Mouse (Mus musculus): Measurements from ENCODE around the gene Myadml2. TPM values are rescaled to one million over a fixed set of nuclear protein-coding genes. Genes with fewer than 3 reads are reported as not detected.
A peak's percentile ranks its signal among the peaks of the same experiment; 100 is the strongest.

Myadml2 gene
- polyA plus RNA-seq, 2 experiments: 0.07 to 0.67 TPM

GRCm38 (mm10) chr11:120629911-120630310 lies 18.0 kb downstream of the Myadml2 start:
- WGBS (ENCODE audit: insufficient replicate concordance): 0% methylated on average over 7 of the region's 7 CpGs
- Histone ChIP-seq H3K27me3 (ENCODE audit: control insufficient read depth, insufficient read depth, low read length) (no peaks in the 10 kb centered on the region), H3K4me2 (ENCODE audit: low read depth) (peak overlapping the region; percentile 75), H3K9ac (replicated peaks) (peak overlapping the region; percentile 99), H3K9me3 (ENCODE audit: control insufficient read depth, low read length) (no peaks in the 10 kb centered on the region), H3K4me1 (replicated peaks; ENCODE audit: control insufficient read depth in 2 of 2, insufficient read depth in 2 of 2, low read length in 1 of 2) (peaks cover 41 to 55% of the 10 kb centered on the region in 2 experiments), H3K36me3 (replicated peaks; ENCODE audit: control insufficient read depth, insufficient read depth, low read depth) (peaks cover 9% of the 10 kb centered on the region), H3K27ac (peak overlapping the region; percentile 99), H3K4me3 (ENCODE audit: insufficient read depth in 1 of 2, low read depth in 2 of 2, low read length in 2 of 2) (peak overlapping the region; percentile 64 to 89)
- DNase-seq (ENCODE audit: low read depth in 3 of 3, low spot score in 3 of 3) (peak; percentile 77 to 78 (median 78)), ATAC-seq (ENCODE audit: insufficient read depth) (peak; percentile 50)
- TF ChIP-seq CTCF (IDR thresholded peaks at IDR 0.05; ENCODE audit: low read depth) (no peak), EP300 (IDR thresholded peaks at IDR 0.05; ENCODE audit: low read depth) (peak; percentile 41; the same call in 1 of the 2 replicates)

- Histone ChIP-seq H3K9me3 (ENCODE audit: control insufficient read depth, low read length) (no peaks in the 10 kb centered on the region), H3K4me3 (ENCODE audit: insufficient read depth in 1 of 2, low read depth in 2 of 2, low read length in 2 of 2) (peak overlapping the region; percentile 64 to 89), H3K4me2 (ENCODE audit: low read depth) (peak overlapping the region; percentile 75), H3K27me3 (ENCODE audit: control insufficient read depth, insufficient read depth, low read length) (no peaks in the 10 kb centered on the region), H3K4me1 (replicated peaks; ENCODE audit: control insufficient read depth in 2 of 2, insufficient read depth in 2 of 2, low read length in 1 of 2) (peaks cover 41 to 54% of the 10 kb centered on the region in 2 experiments), H3K9ac (replicated peaks) (peak overlapping the region; percentile 99), H3K36me3 (replicated peaks; ENCODE audit: control insufficient read depth, insufficient read depth, low read depth) (peaks cover 9% of the 10 kb centered on the region), H3K27ac (peak overlapping the region; percentile 99)
- no peak for TF ChIP-seq EP300 (IDR thresholded peaks at IDR 0.05; ENCODE audit: low read depth)
- TF ChIP-seq CTCF (IDR thresholded peaks at IDR 0.05; ENCODE audit: low read depth): 0 out of 2 replicates have a peak, but pooled peaks have one; percentile 1
- WGBS (ENCODE audit: insufficient replicate concordance): 26% methylated on average over 23 of the region's 23 CpGs
- no peak for DNase-seq (ENCODE audit: low read depth in 3 of 3, low spot score in 3 of 3)
- no peak for ATAC-seq (ENCODE audit: insufficient read depth)
Measured at GRCm38 (mm10) chr11:120629341-120629730, 18.6 kb downstream of the Myadml2 start.

GRCm38 (mm10) chr11:120628601-120629340 lies 19.2 kb downstream of the Myadml2 start:
- Histone ChIP-seq H3K9me3 (ENCODE audit: control insufficient read depth, low read length) (no peaks in the 10 kb centered on the region), H3K4me2 (ENCODE audit: low read depth) (peak overlapping the region; percentile 75), H3K4me3 (ENCODE audit: insufficient read depth in 1 of 2, low read depth in 2 of 2, low read length in 2 of 2) (peak overlapping the region; percentile 4 to 89), H3K27me3 (ENCODE audit: control insufficient read depth, insufficient read depth, low read length) (no peaks in the 10 kb centered on the region), H3K36me3 (replicated peaks; ENCODE audit: control insufficient read depth, insufficient read depth, low read depth) (peaks cover 9% of the 10 kb centered on the region), H3K9ac (replicated peaks) (peak overlapping the region; percentile 99; the same call in 1 of the 2 replicates), H3K27ac (peak overlapping the region; percentile 99), H3K4me1 (replicated peaks; ENCODE audit: control insufficient read depth in 2 of 2, insufficient read depth in 2 of 2, low read length in 1 of 2) (peaks cover 39 to 53% of the 10 kb centered on the region in 2 experiments)
- TF ChIP-seq EP300 (IDR thresholded peaks at IDR 0.05; ENCODE audit: low read depth): no peak
- peak; percentile 2; the same call in 1 of the 2 replicates for TF ChIP-seq CTCF (IDR thresholded peaks at IDR 0.05; ENCODE audit: low read depth)
- no peak for ATAC-seq (ENCODE audit: insufficient read depth)
- DNase-seq (ENCODE audit: low read depth in 3 of 3, low spot score in 3 of 3): no peak
- 84% methylated on average over 23 of the region's 23 CpGs for WGBS (ENCODE audit: insufficient replicate concordance)

- Histone ChIP-seq H3K4me1 (replicated peaks; ENCODE audit: control insufficient read depth in 2 of 2, insufficient read depth in 2 of 2, low read length in 1 of 2) (peaks cover 39 to 52% of the 10 kb centered on the region in 2 experiments), H3K4me3 (ENCODE audit: insufficient read depth in 1 of 2, low read depth in 2 of 2, low read length in 2 of 2) (peak overlapping the region in 1 of 2 experiments; percentile 7; a peak in 1 of 4 replicates), H3K27ac (no peak overlapping the region; the same call in 1 of the 2 replicates), H3K4me2 (ENCODE audit: low read depth) (peak overlapping the region; percentile 75), H3K9ac (replicated peaks) (peak overlapping the region; percentile 31), H3K9me3 (ENCODE audit: control insufficient read depth, low read length) (no peaks in the 10 kb centered on the region), H3K27me3 (ENCODE audit: control insufficient read depth, insufficient read depth, low read length) (no peaks in the 10 kb centered on the region), H3K36me3 (replicated peaks; ENCODE audit: control insufficient read depth, insufficient read depth, low read depth) (peaks cover 13% of the 10 kb centered on the region)
- ATAC-seq (ENCODE audit: insufficient read depth) (no peak), DNase-seq (ENCODE audit: low read depth in 3 of 3, low spot score in 3 of 3) (no peak)
- WGBS (ENCODE audit: insufficient replicate concordance): 33% methylated on average over 22 of the region's 22 CpGs
- no peak for TF ChIP-seq EP300 (IDR thresholded peaks at IDR 0.05; ENCODE audit: low read depth)
- TF ChIP-seq CTCF (IDR thresholded peaks at IDR 0.05; ENCODE audit: low read depth): no peak
Measured at GRCm38 (mm10) chr11:120627468-120628300, 20.3 kb downstream of the Myadml2 start.

Data from liver, embryonic 14.5 days (tissue).